Mouse (Mus musculus) midbrain, postnatal 0 days (tissue): ENCODE measurements at regions not wholly inside any gene's neighbourhood (a gene's known extent, or its start where the extent isn't known, plus 50 kb on each side); places are given as distances from the start of the nearest gene placed in this dataset. TPM values are rescaled to one million over a fixed set of nuclear protein-coding genes. Genes with fewer than 3 reads are reported as not detected.

ENCODE experiments used
- ATAC-seq: fragments of 200-750 bp; cut with Nextera tagmentation; 2 replicates; pipeline ENCODE4 v1.8.0; 2017; ENCODE audit warnings: moderate number of reproducible peaks, mild to moderate bottlenecking, moderate TSS enrichment, moderate library complexity; ENCODE audit not compliant: low FRiP score
- DNase-seq: peaks from one replicate; pipeline ENCODE4 v3.0.0-alpha.2; 2015; ENCODE audit warnings: low spot score
- H3K27ac ChIP-seq: fragments of 300-500 bp; sonication (generic); 2 replicates; pipeline ENCODE4 v1.5.1; 2014; ENCODE audit warnings: low read depth, mild to moderate bottlenecking, low read length, mixed read lengths
- H3K27me3 ChIP-seq: fragments of 300-500 bp; sonication (generic); 2 replicates; pipeline ENCODE4 v1.6.1; 2014; ENCODE audit warnings: low read length, control low read depth, mixed read lengths; ENCODE audit not compliant: insufficient read depth
- H3K36me3 ChIP-seq: fragments of 300-500 bp; sonication (generic); 2 replicates; pipeline ENCODE4 v1.6.1; 2014; ENCODE audit warnings: low read length, control low read depth, mixed read lengths; ENCODE audit not compliant: insufficient read depth
- H3K4me1 ChIP-seq: fragments of 300-500 bp; sonication (generic); 2 replicates; pipeline ENCODE4 v1.6.1; 2014; ENCODE audit warnings: mild to moderate bottlenecking, control low read depth, antibody characterized with exemption, low read length, mixed read lengths; ENCODE audit not compliant: insufficient read depth
- H3K4me2 ChIP-seq: fragments of 300-500 bp; sonication (generic); 2 replicates; pipeline ENCODE4 v1.6.1; 2014; ENCODE audit warnings: low read depth, mild to moderate bottlenecking, low read length, mixed read lengths; ENCODE audit not compliant: poor library complexity, severe bottlenecking
- H3K4me3 ChIP-seq: fragments of 300-500 bp; sonication (generic); 2 replicates; pipeline ENCODE4 v1.5.1; 2014; ENCODE audit warnings: low read depth, mild to moderate bottlenecking, low read length, moderate library complexity
- H3K9ac ChIP-seq: fragments of 300-500 bp; sonication (generic); replicated peaks from 2 replicates; pipeline ENCODE4 v1.6.1; 2014; ENCODE audit warnings: mild to moderate bottlenecking, low read length, moderate library complexity, mixed read lengths; ENCODE audit not compliant: poor library complexity, severe bottlenecking
- H3K9me3 ChIP-seq: fragments of 300-500 bp; sonication (generic); 2 replicates; pipeline ENCODE4 v1.6.1; 2016; ENCODE audit warnings: low read length, control low read depth
- CTCF ChIP-seq: IDR thresholded peaks from 2 replicates; pipeline ENCODE4 v1.5.1; 2016; ENCODE audit warnings: antibody characterized with exemption, mild to moderate bottlenecking
- WGBS: fragments of 180-500 bp; shearing (Covaris S2); extraction: QIAGEN DNeasy Blood & Tissue Kit; methylation state at CpG from one replicate; pipeline ENCODE4 v1.1.7; 2014; 5-methylcytosine and 5-hydroxymethylcytosine counted together
- microRNA-seq: library from miRNA; unstranded; fragments of <30 nt; microRNA quantifications from one replicate; pipeline ENCODE4, GENCODE M21; 2016; ENCODE audit warnings: borderline number of aligned reads

DNA sequence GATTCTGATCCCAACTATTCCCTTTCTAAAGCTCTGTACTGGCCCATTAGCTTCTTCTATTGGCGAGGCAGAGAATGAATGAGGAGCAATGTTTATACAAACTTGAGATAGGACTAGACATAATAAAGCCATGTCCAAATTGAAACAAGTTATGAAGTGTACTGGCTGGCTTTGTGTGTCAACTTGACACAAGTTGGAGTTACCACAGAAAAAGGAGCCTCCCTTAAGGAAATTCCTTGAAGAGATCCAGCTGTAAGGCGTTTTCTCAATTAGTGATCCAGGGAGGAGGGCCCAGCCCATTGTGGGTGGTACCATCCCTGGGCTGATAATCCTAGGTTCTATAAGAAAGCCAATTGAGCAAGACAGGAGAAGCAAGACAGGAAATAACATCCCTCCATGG lies 135.9 kb upstream of the Cr2 start:
- DNase-seq, result no peak
- no peak overlapping the region for H3K4me3 ChIP-seq
- TF ChIP-seq CTCF, result no peak
- 71% methylated on average over 2 of the region's 2 CpGs for WGBS
- no peaks in the 10 kb centered on the region for H3K4me1 ChIP-seq
- H3K9ac ChIP-seq, result no peak overlapping the region
- no peaks in the 10 kb centered on the region for H3K27me3 ChIP-seq
- H3K9me3 ChIP-seq, result no peaks in the 10 kb centered on the region
- H3K36me3 ChIP-seq, result no peaks in the 10 kb centered on the region
- no peak for ATAC-seq
- no peak overlapping the region for H3K27ac ChIP-seq
- H3K4me2 ChIP-seq, result no peak overlapping the region

DNA sequence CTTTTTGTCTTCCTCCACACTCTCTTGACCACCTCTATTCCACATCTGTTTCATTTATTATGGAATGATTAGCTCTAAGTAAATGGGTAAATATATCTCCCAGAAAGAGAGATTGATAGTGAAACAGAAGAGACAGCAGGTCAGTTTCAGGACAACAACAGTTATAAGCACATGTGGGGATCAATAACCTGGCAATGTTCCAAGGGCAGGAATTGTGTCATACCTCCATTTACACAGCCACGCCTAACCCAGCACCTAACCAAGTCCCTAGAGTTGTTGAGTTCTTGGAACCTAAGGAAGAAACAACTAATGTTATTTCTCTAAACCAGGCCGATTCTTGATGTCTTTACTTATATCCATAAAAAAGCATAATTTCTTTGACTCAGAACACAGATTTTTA lies 108.6 kb upstream of the Cr2 start:
- H3K4me3 ChIP-seq, result no peak overlapping the region
- H3K27ac ChIP-seq, result no peak overlapping the region
- DNase-seq, result no peak
- H3K36me3 ChIP-seq, result no peaks in the 10 kb centered on the region
- WGBS, result 71% methylated on average over 2 of the region's 2 CpGs
- no peaks in the 10 kb centered on the region for H3K4me1 ChIP-seq
- no peak overlapping the region for H3K4me2 ChIP-seq
- ATAC-seq, result no peak
- H3K9ac ChIP-seq, result no peak overlapping the region
- H3K9me3 ChIP-seq, result no peaks in the 10 kb centered on the region
- no peak for TF ChIP-seq CTCF
- no peaks in the 10 kb centered on the region for H3K27me3 ChIP-seq

DNA sequence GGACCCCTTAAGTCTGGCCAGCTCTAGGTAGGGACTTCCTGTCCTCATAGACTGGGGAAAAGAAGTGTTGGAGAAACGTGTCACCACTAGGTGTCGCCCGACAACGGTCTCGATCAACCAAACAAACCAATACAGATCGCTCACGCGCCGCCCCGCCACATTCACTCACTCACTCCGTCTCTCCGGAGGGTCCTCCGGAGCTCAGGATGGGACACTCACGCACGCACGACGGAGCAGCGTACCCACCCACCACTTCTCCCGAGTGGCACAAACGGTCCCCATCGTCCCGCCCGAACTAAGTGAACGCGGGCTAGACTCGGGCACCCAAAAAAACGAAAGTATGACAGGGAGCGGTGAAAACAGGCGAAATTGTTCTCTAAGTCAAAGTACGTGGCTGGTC lies 65.0 kb upstream of the Cr2 start:
- ATAC-seq, result no peak
- 8% methylated on average over 30 of the region's 30 CpGs for WGBS
- TF ChIP-seq CTCF, result no peak

DNA sequence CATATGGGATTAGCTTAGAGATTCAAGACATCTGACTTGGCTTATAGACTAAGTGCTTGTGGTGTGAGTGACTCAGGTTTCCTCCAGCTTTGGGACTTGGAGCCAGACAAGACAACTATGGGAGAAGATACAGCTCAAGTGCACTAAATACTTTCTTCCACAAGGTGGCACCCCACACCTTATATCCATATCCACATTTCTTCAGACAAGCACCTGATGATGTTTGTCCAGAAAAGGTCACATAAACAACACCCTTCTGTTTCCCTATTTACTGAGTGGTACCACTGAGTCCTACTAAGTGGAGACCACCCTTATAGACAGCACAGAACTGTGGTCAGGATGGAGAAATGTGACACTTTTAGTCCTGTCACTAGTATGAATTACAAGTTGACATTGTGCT lies 56.1 kb upstream of the Cr2 start:
- Histone ChIP-seq H3K27ac (no peak overlapping the region), H3K4me3 (no peak overlapping the region), H3K9me3 (no peaks in the 10 kb centered on the region), H3K4me2 (no peak overlapping the region), H3K4me1 (no peaks in the 10 kb centered on the region), H3K36me3 (no peaks in the 10 kb centered on the region), H3K9ac (no peak overlapping the region), H3K27me3 (no peaks in the 10 kb centered on the region)
- DNase-seq (peak; percentile 74), ATAC-seq (no peak)
- TF ChIP-seq CTCF, result peak; percentile 81

More for the DNA sequence above, 65.0 kb upstream of the Cr2 start:
- H3K9me3 ChIP-seq, result no peaks in the 10 kb centered on the region
- no peak overlapping the region for H3K4me2 ChIP-seq
- H3K4me3 ChIP-seq, result no peak overlapping the region
- no peak overlapping the region for H3K27ac ChIP-seq
- H3K36me3 ChIP-seq, result no peaks in the 10 kb centered on the region
- H3K4me1 ChIP-seq, result no peaks in the 10 kb centered on the region
- H3K9ac ChIP-seq, result no peak overlapping the region
- H3K27me3 ChIP-seq, result no peaks in the 10 kb centered on the region
- DNase-seq, result peak; percentile 99

DNA sequence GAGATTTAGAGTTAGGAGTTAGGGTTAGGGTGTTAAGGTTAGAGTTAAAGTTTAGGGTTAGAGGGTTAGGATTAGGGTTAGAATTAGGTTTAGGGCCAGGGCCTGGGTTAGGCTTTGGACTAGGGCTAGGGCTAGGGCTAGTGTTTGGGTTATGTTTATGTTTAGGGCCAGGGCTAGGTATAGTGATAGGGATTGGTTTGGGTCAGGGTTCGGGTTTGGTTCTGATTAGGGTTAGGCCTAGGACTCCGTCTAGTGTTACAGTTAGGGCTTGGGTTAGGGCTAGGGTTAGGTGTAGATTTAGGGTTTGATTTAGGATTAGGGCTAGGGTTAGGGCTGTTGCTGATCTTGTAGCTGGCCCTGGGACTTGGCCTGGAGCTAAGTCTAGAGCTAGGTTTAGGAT lies 50.5 kb upstream of the Cr2 start:
- no peak overlapping the region for H3K27ac ChIP-seq
- no peak for ATAC-seq
- no peak for TF ChIP-seq CTCF
- 100% methylated on average over 2 of the region's 2 CpGs for WGBS
- no peak overlapping the region for H3K4me3 ChIP-seq
- DNase-seq, result no peak
- no peaks in the 10 kb centered on the region for H3K9me3 ChIP-seq
- no peaks in the 10 kb centered on the region for H3K4me1 ChIP-seq
- no peak overlapping the region for H3K9ac ChIP-seq
- H3K36me3 ChIP-seq, result no peaks in the 10 kb centered on the region
- H3K27me3 ChIP-seq, result no peaks in the 10 kb centered on the region
- H3K4me2 ChIP-seq, result no peak overlapping the region

Small RNA genes in the stretch of these regions (microRNA-seq; reads per million reads assigned to microRNA genes)
- gene Gm24802, result not detected
